Mouse (Mus musculus): ENCODE results near the gene Vmn2r5. TPM values are rescaled to one million over a fixed set of nuclear protein-coding genes. Genes with fewer than 3 reads are reported as not detected.

Gene Vmn2r5
- not detected in 2 replicates for polyA plus RNA-seq (2012; rRNA removed)

GRCm38 (mm10) chr3:64509742-64510141 lies at the start of gene Vmn2r5:
TSS of gene Vmn2r5 (minus strand) at chr3:64509842.

Other genes starting within 250 kb of the Vmn2r5 start
- not detected in 2 replicates for gene Vmn2r3, start 220.1 kb downstream of the Vmn2r5 start, polyA plus RNA-seq (2012; rRNA removed)
- not detected in 2 replicates for gene Vmn2r4, start 94.5 kb downstream of the Vmn2r5 start, polyA plus RNA-seq (2012; rRNA removed)
- not detected in 2 replicates for gene Vmn2r6, start 56.0 kb upstream of the Vmn2r5 start, polyA plus RNA-seq (2012; rRNA removed)